Mouse (Mus musculus) heart, embryonic 11.5 days (tissue): Measurements from ENCODE around the gene P3h2. TPM values are rescaled to one million over a fixed set of nuclear protein-coding genes. Genes with fewer than 3 reads are reported as not detected.

Experiments
- ATAC-seq: fragments of 200-750 bp; cut with Nextera tagmentation; replicated peaks from 2 replicates; pipeline ENCODE4 v1.8.0; 2017; ENCODE audit warnings: moderate library complexity; ENCODE audit not compliant: insufficient number of reproducible peaks, low FRiP score, low TSS enrichment
- H3K27ac ChIP-seq: fragments of 300-500 bp; sonication (generic); 2 replicates; pipeline ENCODE4 v1.5.1; 2014; ENCODE audit warnings: mild to moderate bottlenecking, low read depth, low read length
- H3K27me3 ChIP-seq: fragments of 300-500 bp; sonication (generic); 2 replicates; pipeline ENCODE4 v1.6.1; 2014; ENCODE audit warnings: mild to moderate bottlenecking, low read length, mixed read lengths; ENCODE audit not compliant: control insufficient read depth, insufficient read depth
- H3K36me3 ChIP-seq: fragments of 300-500 bp; sonication (generic); 2 replicates; pipeline ENCODE4 v1.6.1; 2014; ENCODE audit warnings: mild to moderate bottlenecking, low read length, moderate library complexity, mixed read lengths; ENCODE audit not compliant: control insufficient read depth, insufficient read depth
- H3K4me1 ChIP-seq: fragments of 300-500 bp; sonication (generic); 2 replicates; pipeline ENCODE4 v1.6.1; 2014; ENCODE audit warnings: low read length; ENCODE audit not compliant: control insufficient read depth, insufficient read depth
- H3K4me2 ChIP-seq: fragments of 300-500 bp; sonication (generic); 2 replicates; pipeline ENCODE4 v1.6.1; 2014; ENCODE audit warnings: mild to moderate bottlenecking, moderate library complexity
- H3K4me3 ChIP-seq: fragments of 300-500 bp; sonication (generic); 2 replicates; pipeline ENCODE4 v1.5.1; 2014; ENCODE audit warnings: low read depth, low read length
- H3K9ac ChIP-seq: fragments of 300-500 bp; sonication (generic); 2 replicates; pipeline ENCODE4 v1.6.1; 2014; ENCODE audit warnings: mild to moderate bottlenecking, low read depth, low read length, moderate library complexity
- H3K9me3 ChIP-seq: fragments of 300-500 bp; sonication (generic); replicated peaks from 2 replicates; pipeline ENCODE4 v1.6.1; 2016; ENCODE audit warnings: low read length; ENCODE audit not compliant: control insufficient read depth
- WGBS: fragments of 180-500 bp; shearing (Covaris S2); extraction: QIAGEN DNeasy Blood & Tissue Kit; methylation state at CpG from one replicate; pipeline ENCODE4 v1.1.7; 2014; ENCODE audit not compliant: insufficient replicate concordance; 5-methylcytosine and 5-hydroxymethylcytosine counted together
- polyA plus RNA-seq: library from polyadenylated mRNA; unstranded; fragments of >200 nt; fragmentation: Nextera tagmentation; extraction: Ambion mirVana; gene quantifications from 2 replicates; pipeline ENCODE4 v1.2.1, GENCODE M21; 2014

Gene P3h2
- polyA plus RNA-seq, 1 experiment from 2014 or later, result 18.2 TPM

DNA sequence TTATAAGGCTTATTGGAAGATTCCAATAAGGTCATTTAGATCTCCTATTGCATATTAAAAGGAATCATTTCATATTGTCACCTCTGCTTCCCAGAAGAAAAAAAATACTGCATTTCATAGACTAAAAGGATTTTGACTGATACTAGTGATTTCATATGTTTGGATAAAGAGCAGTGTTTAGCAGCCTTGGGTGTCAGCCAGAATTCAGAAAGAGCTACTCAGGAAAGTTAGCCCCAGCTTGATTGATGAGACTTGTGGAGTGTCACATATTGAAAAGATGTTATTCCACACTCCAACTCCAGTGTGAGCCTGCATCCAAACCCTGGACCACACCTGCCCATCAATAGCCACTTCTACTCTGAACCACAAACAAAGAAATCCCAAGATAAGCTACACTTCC, 23.2 kb downstream of the P3h2 start:
- peaks cover 48% of the 10 kb centered on the region for H3K4me1 ChIP-seq
- H3K9me3 ChIP-seq, result no peaks in the 10 kb centered on the region
- ATAC-seq, result no peak

GRCm38 (mm10) chr16:26078923-26079351, 26.6 kb downstream of the P3h2 start:
- H3K4me3 ChIP-seq, result no peak overlapping the region
- H3K9ac ChIP-seq, result no peak overlapping the region
- no peaks in the 10 kb centered on the region for H3K36me3 ChIP-seq
- H3K9me3 ChIP-seq, result no peaks in the 10 kb centered on the region
- peaks cover 42% of the 10 kb centered on the region for H3K4me1 ChIP-seq
- ATAC-seq, result no peak
- WGBS, result 3% methylated on average over 7 of the region's 7 CpGs
- peak overlapping the region; percentile 11; the same call in 1 of the 2 replicates for H3K4me2 ChIP-seq
- H3K27me3 ChIP-seq, result no peaks in the 10 kb centered on the region
- H3K27ac ChIP-seq, result peak overlapping the region; percentile 94

More for the DNA sequence above, 23.2 kb downstream of the P3h2 start:
- Histone ChIP-seq H3K27me3 (no peaks in the 10 kb centered on the region), H3K4me2 (no peak overlapping the region), H3K27ac (peak overlapping the region; percentile 62), H3K4me3 (no peak overlapping the region), H3K9ac (no peak overlapping the region), H3K36me3 (no peaks in the 10 kb centered on the region)

- ATAC-seq, result no peak
- no peaks in the 10 kb centered on the region for H3K36me3 ChIP-seq
- no peaks in the 10 kb centered on the region for H3K9me3 ChIP-seq
- 0 out of 2 replicates have a peak overlapping the region, but pooled peaks have one; percentile 43 for H3K9ac ChIP-seq
- WGBS, result 25% methylated on average over 2 of the region's 2 CpGs
- peak overlapping the region; percentile 27; the same call in 1 of the 2 replicates for H3K4me2 ChIP-seq
- H3K27ac ChIP-seq, result peak overlapping the region; percentile 94
- H3K27me3 ChIP-seq, result no peaks in the 10 kb centered on the region
- H3K4me3 ChIP-seq, result no peak overlapping the region
- H3K4me1 ChIP-seq, result peaks cover 41% of the 10 kb centered on the region
These were observed 27.5 kb downstream of the P3h2 start for GRCm38 (mm10) chr16:26078100-26078422.

- ATAC-seq, result peak; percentile 63
- WGBS, result 52% methylated on average over 10 of the region's 10 CpGs
- Histone ChIP-seq H3K4me1 (peaks cover 35% of the 10 kb centered on the region), H3K4me3 (no peak overlapping the region), H3K4me2 (peak overlapping the region; percentile 27; the same call in 1 of the 2 replicates), H3K27me3 (no peaks in the 10 kb centered on the region), H3K36me3 (no peaks in the 10 kb centered on the region), H3K9me3 (no peaks in the 10 kb centered on the region), H3K27ac (peak overlapping the region; percentile 94), H3K9ac (0 out of 2 replicates have a peak overlapping the region, but pooled peaks have one; percentile 43)
These were observed 28.1 kb downstream of the P3h2 start for GRCm38 (mm10) chr16:26077246-26078099.

DNA sequence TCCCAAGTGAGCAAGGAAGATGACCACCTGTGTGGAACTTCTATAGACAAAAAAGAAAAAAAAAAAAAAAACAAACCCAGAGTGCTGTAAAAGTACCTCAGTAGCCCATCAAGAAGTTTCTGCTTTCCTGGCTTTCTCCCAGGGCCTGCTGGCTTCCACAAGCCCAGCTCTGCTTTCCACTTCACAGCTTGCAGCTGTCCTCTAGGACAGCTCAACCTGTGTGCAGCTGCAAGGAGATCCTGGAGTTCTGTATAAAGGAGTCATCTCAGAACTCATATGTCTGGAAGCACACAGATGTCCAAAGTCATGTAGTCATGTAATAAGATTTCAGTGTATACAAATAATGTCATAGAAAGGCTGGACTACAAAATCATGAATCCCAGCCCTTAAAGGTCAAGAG, 30.5 kb downstream of the P3h2 start:
- Histone ChIP-seq H3K9ac (no peak overlapping the region), H3K27me3 (no peaks in the 10 kb centered on the region), H3K4me1 (peaks cover 27% of the 10 kb centered on the region), H3K4me3 (no peak overlapping the region), H3K36me3 (no peaks in the 10 kb centered on the region), H3K27ac (no peak overlapping the region), H3K9me3 (no peaks in the 10 kb centered on the region), H3K4me2 (no peak overlapping the region)
- no peak for ATAC-seq

DNA sequence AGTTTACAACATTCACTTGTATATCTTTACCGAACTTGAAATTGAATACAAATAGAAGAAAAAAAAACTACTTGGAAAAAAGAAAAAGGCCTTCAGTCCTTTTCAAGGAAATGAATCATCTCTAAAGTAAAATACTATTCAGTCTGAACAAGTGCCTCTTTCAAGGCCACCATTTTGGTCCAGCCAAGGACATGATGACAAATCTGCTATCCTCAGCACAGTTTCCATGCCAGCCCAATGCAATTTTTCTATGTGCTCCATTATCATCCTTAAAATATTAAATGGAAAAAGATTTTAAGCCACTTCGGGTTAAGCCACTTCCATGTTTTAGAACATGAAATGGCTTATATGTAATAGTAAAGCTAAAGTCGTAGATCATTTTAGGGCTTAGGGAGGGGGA, 35.2 kb downstream of the P3h2 start:
- Histone ChIP-seq H3K9ac (no peak overlapping the region), H3K4me1 (no peaks in the 10 kb centered on the region), H3K27me3 (no peaks in the 10 kb centered on the region), H3K9me3 (no peaks in the 10 kb centered on the region), H3K4me3 (no peak overlapping the region), H3K36me3 (no peaks in the 10 kb centered on the region), H3K4me2 (no peak overlapping the region), H3K27ac (no peak overlapping the region)
- ATAC-seq, result no peak
- WGBS, result 90% methylated on average over 3 of the region's 3 CpGs

DNA sequence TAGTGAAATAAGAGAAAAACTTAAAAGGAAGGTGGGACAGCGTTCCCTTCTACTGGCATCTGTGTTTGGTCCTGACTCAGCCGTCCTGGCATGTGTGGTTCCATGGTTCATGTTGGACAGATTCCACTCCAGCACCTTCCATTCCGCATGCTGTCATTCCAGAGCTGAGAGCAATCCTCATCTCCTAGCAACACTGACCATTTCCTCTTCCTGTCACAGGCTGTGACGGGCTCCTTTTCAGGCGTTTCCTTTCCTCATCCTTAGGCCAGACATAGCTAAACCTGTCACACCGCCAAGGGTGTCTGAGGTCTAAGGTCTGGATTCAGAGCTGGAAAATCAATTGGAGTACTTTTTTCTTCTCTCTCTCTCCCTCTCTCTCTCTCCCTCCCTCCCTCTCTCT, 40.5 kb downstream of the P3h2 start:
- Histone ChIP-seq H3K9ac (no peak overlapping the region), H3K4me2 (no peak overlapping the region), H3K36me3 (no peaks in the 10 kb centered on the region), H3K9me3 (no peaks in the 10 kb centered on the region), H3K4me3 (no peak overlapping the region), H3K27me3 (no peaks in the 10 kb centered on the region), H3K4me1 (peaks cover 14% of the 10 kb centered on the region), H3K27ac (no peak overlapping the region)
- ATAC-seq, result 0 out of 2 replicates have a peak, but pooled peaks have one; percentile 46
- WGBS, result 35% methylated on average over 6 of the region's 6 CpGs

DNA sequence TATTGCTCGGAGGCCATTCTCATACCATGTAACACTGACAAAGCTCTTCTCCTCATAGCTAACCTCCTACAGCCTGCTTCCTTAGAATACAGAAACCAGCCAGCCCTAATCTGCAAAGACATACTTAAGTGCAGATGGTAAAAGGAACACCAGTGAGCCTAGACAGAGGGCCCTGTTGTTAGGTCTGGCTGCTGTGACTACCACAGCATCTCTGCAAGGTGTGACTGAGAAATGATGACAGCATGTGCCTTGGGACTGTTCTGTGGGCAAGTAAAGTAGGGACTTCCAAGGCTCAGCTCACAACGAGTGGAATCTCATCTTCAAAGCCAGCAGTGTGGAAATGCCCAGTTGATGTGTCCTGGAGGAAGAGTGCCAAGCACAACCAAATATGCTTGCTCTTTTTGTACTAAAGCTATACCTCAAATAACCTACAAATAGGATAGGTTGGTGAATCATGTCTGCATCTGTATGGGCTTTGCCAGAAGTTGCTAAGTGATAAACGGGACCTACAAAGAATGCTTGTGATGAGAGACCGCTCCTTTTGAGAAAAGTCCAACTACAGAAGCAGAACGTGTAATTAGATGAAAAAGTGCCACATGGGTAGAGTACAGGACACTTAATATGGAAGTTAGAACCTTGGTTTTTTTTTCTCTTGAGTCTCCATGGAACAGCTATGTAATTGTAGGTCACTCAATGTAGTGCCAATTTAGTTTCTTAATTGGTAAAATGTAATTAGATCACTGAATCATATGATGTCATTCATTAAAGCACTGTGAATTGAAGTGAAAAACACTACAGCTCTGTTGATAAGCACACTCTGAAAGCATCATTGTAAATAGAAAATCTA, 45.1 kb downstream of the P3h2 start:
- Histone ChIP-seq H3K27ac (0 out of 2 replicates have a peak overlapping the region, but pooled peaks have one; percentile 24), H3K9me3 (no peaks in the 10 kb centered on the region), H3K36me3 (no peaks in the 10 kb centered on the region), H3K9ac (no peak overlapping the region), H3K4me3 (no peak overlapping the region), H3K4me2 (no peak overlapping the region; the same call in 1 of the 2 replicates), H3K27me3 (no peaks in the 10 kb centered on the region), H3K4me1 (peaks cover 14% of the 10 kb centered on the region)
- 56% methylated on average over 5 of the region's 5 CpGs for WGBS
- ATAC-seq, result no peak
